Mouse (Mus musculus) forebrain, embryonic 10.5 days (tissue): ENCODE measurements at regions not wholly inside any gene's neighbourhood (a gene's known extent, or its start where the extent isn't known, plus 50 kb on each side); places are given as distances from the start of the nearest gene placed in this dataset.

Experiments used
- DNase-seq: peaks from one replicate; pipeline ENCODE4 v3.0.0-alpha.2; 2017; ENCODE audit warnings: low spot score; ENCODE audit errors: extremely low spot score
- H3K27ac ChIP-seq: fragments of 300-500 bp; sonication (generic); 2 replicates; pipeline ENCODE4 v1.5.1; 2016; ENCODE audit warnings: mild to moderate bottlenecking
- H3K27me3 ChIP-seq: fragments of 300-500 bp; sonication (generic); 2 replicates; pipeline ENCODE4 v1.6.1; 2016; ENCODE audit warnings: mild to moderate bottlenecking; ENCODE audit not compliant: poor library complexity, severe bottlenecking
- H3K36me3 ChIP-seq: fragments of 300-500 bp; sonication (generic); replicated peaks from 2 replicates; pipeline ENCODE4 v1.6.1; 2016; ENCODE audit warnings: mild to moderate bottlenecking, moderate library complexity
- H3K4me1 ChIP-seq: fragments of 300-500 bp; sonication (generic); 2 replicates; pipeline ENCODE4 v1.6.1; 2016
- H3K4me3 ChIP-seq: fragments of 300-500 bp; sonication (generic); 2 replicates; pipeline ENCODE4 v1.5.1; 2016; ENCODE audit warnings: mild to moderate bottlenecking, moderate library complexity
- H3K9me3 ChIP-seq: fragments of 300-500 bp; sonication (generic); 2 replicates; pipeline ENCODE4 v1.6.1; 2016; ENCODE audit warnings: mild to moderate bottlenecking, moderate library complexity
- WGBS: fragments of 180-500 bp; shearing (Covaris S2); methylation state at CpG from one replicate; pipeline ENCODE4 v1.1.7; 2016; 5-methylcytosine and 5-hydroxymethylcytosine counted together

GRCm38 (mm10) chr15:62461398-62462051, 1383.5 kb downstream of the Gsdmc2 start:
- DNase-seq, result no peak
- Histone ChIP-seq H3K9me3 (no peaks in the 10 kb centered on the region), H3K27me3 (no peaks in the 10 kb centered on the region), H3K36me3 (no peaks in the 10 kb centered on the region), H3K4me1 (peaks cover 22% of the 10 kb centered on the region), H3K27ac (no peak overlapping the region), H3K4me3 (no peak overlapping the region)
- 88% methylated on average over 7 of the region's 7 CpGs for WGBS

- Histone ChIP-seq H3K27ac (no peak overlapping the region), H3K9me3 (no peaks in the 10 kb centered on the region), H3K27me3 (no peaks in the 10 kb centered on the region), H3K4me3 (no peak overlapping the region), H3K4me1 (peaks cover 23% of the 10 kb centered on the region), H3K36me3 (no peaks in the 10 kb centered on the region)
- DNase-seq, result no peak
- 88% methylated on average over 2 of the region's 2 CpGs for WGBS
These were observed 1384.3 kb downstream of the Gsdmc2 start for GRCm38 (mm10) chr15:62460724-62461123.

- Histone ChIP-seq H3K4me1 (peaks cover 23% of the 10 kb centered on the region), H3K4me3 (no peak overlapping the region), H3K36me3 (no peaks in the 10 kb centered on the region), H3K9me3 (no peaks in the 10 kb centered on the region), H3K27me3 (no peaks in the 10 kb centered on the region), H3K27ac (no peak overlapping the region)
- WGBS, result 74% methylated on average over 6 of the region's 6 CpGs
- no peak for DNase-seq
These were observed 1384.9 kb downstream of the Gsdmc2 start for GRCm38 (mm10) chr15:62460026-62460607.

- DNase-seq, result no peak
- Histone ChIP-seq H3K36me3 (no peaks in the 10 kb centered on the region), H3K9me3 (no peaks in the 10 kb centered on the region), H3K27me3 (no peaks in the 10 kb centered on the region), H3K4me3 (no peak overlapping the region), H3K4me1 (peaks cover 23% of the 10 kb centered on the region), H3K27ac (no peak overlapping the region)
- 42% methylated on average over 2 of the region's 2 CpGs for WGBS
These were observed 1387.0 kb downstream of the Gsdmc2 start for GRCm38 (mm10) chr15:62457990-62458389.

GRCm38 (mm10) chr15:62457051-62457664, 1387.8 kb downstream of the Gsdmc2 start:
- Histone ChIP-seq H3K9me3 (no peaks in the 10 kb centered on the region), H3K27ac (no peak overlapping the region), H3K36me3 (no peaks in the 10 kb centered on the region), H3K27me3 (no peaks in the 10 kb centered on the region), H3K4me1 (peaks cover 18% of the 10 kb centered on the region), H3K4me3 (no peak overlapping the region)
- 80% methylated on average over 4 of the region's 4 CpGs for WGBS
- DNase-seq, result no peak

- Histone ChIP-seq H3K4me1 (peaks cover 18% of the 10 kb centered on the region), H3K36me3 (no peaks in the 10 kb centered on the region), H3K27me3 (no peaks in the 10 kb centered on the region), H3K4me3 (no peak overlapping the region), H3K9me3 (no peaks in the 10 kb centered on the region), H3K27ac (no peak overlapping the region)
- WGBS, result 83% methylated on average over 1 of the region's 1 CpGs
- no peak for DNase-seq
These were observed 1389.0 kb downstream of the Gsdmc2 start for GRCm38 (mm10) chr15:62456020-62456419.

- Histone ChIP-seq H3K36me3 (no peaks in the 10 kb centered on the region), H3K27me3 (no peaks in the 10 kb centered on the region), H3K4me1 (no peaks in the 10 kb centered on the region), H3K4me3 (no peak overlapping the region), H3K9me3 (no peaks in the 10 kb centered on the region), H3K27ac (no peak overlapping the region)
- DNase-seq, result no peak
- WGBS, result 86% methylated on average over 3 of the region's 3 CpGs
These were observed 1396.9 kb downstream of the Gsdmc2 start for GRCm38 (mm10) chr15:62448116-62448515.

GRCm38 (mm10) chr15:62439211-62439610, 1405.8 kb downstream of the Gsdmc2 start:
- 88% methylated on average over 5 of the region's 5 CpGs for WGBS
- Histone ChIP-seq H3K4me1 (no peaks in the 10 kb centered on the region), H3K9me3 (no peaks in the 10 kb centered on the region)

GRCm38 (mm10) chr15:62436631-62437030, 1408.3 kb downstream of the Gsdmc2 start:
- no peaks in the 10 kb centered on the region for H3K27me3 ChIP-seq
- no peak overlapping the region for H3K4me3 ChIP-seq
- no peak for DNase-seq
- no peak overlapping the region for H3K27ac ChIP-seq
- H3K9me3 ChIP-seq, result no peaks in the 10 kb centered on the region
- no peaks in the 10 kb centered on the region for H3K36me3 ChIP-seq
- H3K4me1 ChIP-seq, result no peaks in the 10 kb centered on the region
- WGBS, result 87% methylated on average over 5 of the region's 5 CpGs

More at GRCm38 (mm10) chr15:62439211-62439610, 1405.8 kb downstream of the Gsdmc2 start:
- H3K27ac ChIP-seq, result no peak overlapping the region
- no peaks in the 10 kb centered on the region for H3K36me3 ChIP-seq
- DNase-seq, result no peak
- H3K4me3 ChIP-seq, result no peak overlapping the region
- H3K27me3 ChIP-seq, result no peaks in the 10 kb centered on the region

GRCm38 (mm10) chr15:62435141-62435680, 1409.8 kb downstream of the Gsdmc2 start:
- Histone ChIP-seq H3K4me3 (no peak overlapping the region), H3K27me3 (no peaks in the 10 kb centered on the region), H3K27ac (no peak overlapping the region), H3K36me3 (no peaks in the 10 kb centered on the region), H3K4me1 (no peaks in the 10 kb centered on the region), H3K9me3 (no peaks in the 10 kb centered on the region)
- no peak for DNase-seq
- 89% methylated on average over 4 of the region's 4 CpGs for WGBS

- Histone ChIP-seq H3K27ac (no peak overlapping the region), H3K4me3 (no peak overlapping the region), H3K4me1 (no peaks in the 10 kb centered on the region), H3K36me3 (no peaks in the 10 kb centered on the region), H3K27me3 (no peaks in the 10 kb centered on the region), H3K9me3 (no peaks in the 10 kb centered on the region)
- no peak for DNase-seq
- WGBS, result 93% methylated on average over 1 of the region's 1 CpGs
These were observed 1412.2 kb downstream of the Gsdmc2 start for GRCm38 (mm10) chr15:62432742-62433245.

- WGBS, result 79% methylated on average over 1 of the region's 1 CpGs
- Histone ChIP-seq H3K9me3 (no peaks in the 10 kb centered on the region), H3K36me3 (no peaks in the 10 kb centered on the region), H3K27me3 (no peaks in the 10 kb centered on the region), H3K4me1 (no peaks in the 10 kb centered on the region), H3K27ac (no peak overlapping the region), H3K4me3 (no peak overlapping the region)
- DNase-seq, result no peak
These were observed 1413.8 kb downstream of the Gsdmc2 start for GRCm38 (mm10) chr15:62431150-62431678.

- H3K4me1 ChIP-seq, result no peaks in the 10 kb centered on the region
- H3K27me3 ChIP-seq, result no peaks in the 10 kb centered on the region
- no peak overlapping the region for H3K4me3 ChIP-seq
- H3K36me3 ChIP-seq, result no peaks in the 10 kb centered on the region
- H3K27ac ChIP-seq, result no peak overlapping the region
- WGBS, result 79% methylated on average over 5 of the region's 5 CpGs
- DNase-seq, result no peak
- H3K9me3 ChIP-seq, result no peaks in the 10 kb centered on the region
These were observed 1422.0 kb downstream of the Gsdmc2 start for GRCm38 (mm10) chr15:62422995-62423394.
